Mouse (Mus musculus): ENCODE measurements at regions not wholly inside any gene's neighbourhood (a gene's known extent, or its start where the extent isn't known, plus 50 kb on each side); places are given as distances from the start of the nearest gene placed in this dataset.

DNA sequence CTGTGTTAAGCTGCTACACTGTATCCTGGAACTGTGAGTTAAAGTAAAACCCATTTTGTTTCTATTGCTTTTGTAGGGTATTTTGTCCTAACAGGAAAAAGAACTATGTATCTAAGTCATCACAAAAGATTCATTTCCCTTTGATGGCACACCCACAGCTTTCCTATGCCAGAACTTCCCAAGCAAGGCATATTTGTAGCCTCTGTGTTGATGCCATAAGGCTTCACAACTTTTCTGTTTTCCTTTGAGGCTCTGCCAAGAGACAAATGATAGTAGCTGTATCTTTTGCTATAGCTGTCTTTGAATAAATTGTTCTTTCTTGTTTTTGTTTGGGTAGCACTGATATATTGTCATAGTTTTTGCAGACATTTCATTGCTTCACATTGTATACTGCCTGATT lies 790.2 kb downstream of the Slitrk5 start:
- DNase-seq (ENCODE audit: low spot score in 2 of 2): peak; percentile 9

DNA sequence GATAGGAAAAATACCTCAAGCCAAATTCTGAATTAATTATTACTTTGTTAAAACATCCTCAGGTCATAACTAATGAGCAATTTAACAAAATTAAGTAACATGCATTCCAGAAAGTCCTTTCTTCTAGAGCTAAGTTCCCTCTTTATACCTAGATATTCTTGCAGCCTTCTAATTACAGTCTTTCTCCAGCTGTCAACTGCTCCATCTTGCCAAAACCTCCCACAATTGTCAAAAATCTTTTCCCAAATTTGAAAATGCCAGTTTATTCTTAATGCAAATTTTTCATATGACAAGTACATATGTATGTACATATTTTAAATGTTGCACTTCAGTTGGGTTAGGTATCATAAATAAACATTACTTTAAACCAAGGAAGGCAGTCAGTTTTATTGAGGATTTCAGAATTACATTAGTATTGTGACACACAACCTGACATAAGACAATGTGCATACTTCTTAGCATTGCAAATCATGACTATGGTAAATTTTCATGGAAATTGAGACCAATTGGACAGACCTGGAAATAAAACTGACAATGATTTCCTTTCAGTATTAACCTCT lies 791.5 kb downstream of the Slitrk5 start:
- no peak for DNase-seq (ENCODE audit: low spot score in 2 of 2)

DNA sequence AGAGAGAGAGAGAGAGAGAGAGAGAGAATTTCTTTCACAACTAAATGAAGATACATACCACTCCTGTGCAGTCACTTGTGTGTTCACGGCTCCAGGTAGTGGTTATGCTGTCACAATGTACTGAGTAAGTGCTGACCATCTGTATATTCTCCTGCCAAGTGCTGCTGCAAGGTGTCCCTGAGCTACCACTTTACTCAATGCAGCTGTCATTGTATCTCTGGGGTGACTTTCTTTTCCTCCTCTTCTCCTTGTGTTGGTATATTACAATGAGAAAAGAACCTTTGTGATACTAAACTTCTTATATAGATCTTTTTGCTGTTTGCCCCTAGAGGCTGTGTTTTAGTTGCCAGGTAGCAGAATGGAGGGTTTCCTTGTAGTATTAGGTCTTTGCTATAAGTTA lies 800.6 kb downstream of the Slitrk5 start:
- no peak for DNase-seq (ENCODE audit: low spot score in 2 of 2)
